Mouse (Mus musculus) intestine, embryonic 14.5 days (tissue): ENCODE data around the gene Ankle2. TPM values are rescaled to one million over a fixed set of nuclear protein-coding genes. Genes with fewer than 3 reads are reported as not detected.

Experiments used
- ATAC-seq: fragments of 200-750 bp; cut with Nextera tagmentation; replicated peaks from 2 replicates; pipeline ENCODE4 v1.8.0; 2017; ENCODE audit warnings: low read depth, moderate number of reproducible peaks, moderate TSS enrichment, moderate library complexity; ENCODE audit not compliant: low FRiP score, low TSS enrichment
- DNase-seq: peaks from one replicate; pipeline ENCODE4 v3.0.0-alpha.2; 2018; ENCODE audit warnings: low spot score
- H3K27ac ChIP-seq: fragments of 300-500 bp; sonication (generic); 2 replicates; pipeline ENCODE4 v1.5.1; 2014; ENCODE audit warnings: low read depth, mild to moderate bottlenecking, control low read depth
- H3K27me3 ChIP-seq: fragments of 300-500 bp; sonication (generic); replicated peaks from 2 replicates; pipeline ENCODE4 v1.6.1; 2014; ENCODE audit warnings: low read length, control low read depth; ENCODE audit not compliant: control insufficient read depth, insufficient read depth
- H3K36me3 ChIP-seq: fragments of 300-500 bp; sonication (generic); 2 replicates; pipeline ENCODE4 v1.6.1; 2014; ENCODE audit warnings: low read length, control low read depth; ENCODE audit not compliant: control insufficient read depth, insufficient read depth
- H3K4me1 ChIP-seq: fragments of 300-500 bp; sonication (generic); replicated peaks from 2 replicates; pipeline ENCODE4 v1.6.1; 2014; ENCODE audit warnings: low read length, control low read depth, mixed read lengths; ENCODE audit not compliant: control insufficient read depth, insufficient read depth
- H3K4me2 ChIP-seq: fragments of 300-500 bp; sonication (generic); 2 replicates; pipeline ENCODE4 v1.6.1; 2014; ENCODE audit warnings: low read length
- H3K4me3 ChIP-seq: fragments of 300-500 bp; sonication (generic); 2 replicates; pipeline ENCODE4 v1.5.1; 2014; ENCODE audit warnings: low read depth, low read length, control low read depth, mixed read lengths
- H3K9ac ChIP-seq: fragments of 300-500 bp; sonication (generic); 2 replicates; pipeline ENCODE4 v1.6.1; 2014; ENCODE audit warnings: mild to moderate bottlenecking, low read length
- H3K9me3 ChIP-seq: fragments of 300-500 bp; sonication (generic); 2 replicates; pipeline ENCODE4 v1.6.1; 2016; ENCODE audit warnings: low read length, control low read depth; ENCODE audit not compliant: control insufficient read depth
- WGBS: fragments of 180-500 bp; shearing (Covaris S2); extraction: QIAGEN DNeasy Blood & Tissue Kit; methylation state at CpG from one replicate; pipeline ENCODE4 v1.1.7; 2014; 5-methylcytosine and 5-hydroxymethylcytosine counted together
- polyA plus RNA-seq: library from polyadenylated mRNA; unstranded; fragments of >200 nt; fragmentation: Nextera tagmentation; extraction: Ambion mirVana; gene quantifications from 2 replicates; pipeline ENCODE4 v1.2.1, GENCODE M21; 2014

Ankle2 gene
- polyA plus RNA-seq: 30.6 and 32.6 TPM in 2 replicates

DNA sequence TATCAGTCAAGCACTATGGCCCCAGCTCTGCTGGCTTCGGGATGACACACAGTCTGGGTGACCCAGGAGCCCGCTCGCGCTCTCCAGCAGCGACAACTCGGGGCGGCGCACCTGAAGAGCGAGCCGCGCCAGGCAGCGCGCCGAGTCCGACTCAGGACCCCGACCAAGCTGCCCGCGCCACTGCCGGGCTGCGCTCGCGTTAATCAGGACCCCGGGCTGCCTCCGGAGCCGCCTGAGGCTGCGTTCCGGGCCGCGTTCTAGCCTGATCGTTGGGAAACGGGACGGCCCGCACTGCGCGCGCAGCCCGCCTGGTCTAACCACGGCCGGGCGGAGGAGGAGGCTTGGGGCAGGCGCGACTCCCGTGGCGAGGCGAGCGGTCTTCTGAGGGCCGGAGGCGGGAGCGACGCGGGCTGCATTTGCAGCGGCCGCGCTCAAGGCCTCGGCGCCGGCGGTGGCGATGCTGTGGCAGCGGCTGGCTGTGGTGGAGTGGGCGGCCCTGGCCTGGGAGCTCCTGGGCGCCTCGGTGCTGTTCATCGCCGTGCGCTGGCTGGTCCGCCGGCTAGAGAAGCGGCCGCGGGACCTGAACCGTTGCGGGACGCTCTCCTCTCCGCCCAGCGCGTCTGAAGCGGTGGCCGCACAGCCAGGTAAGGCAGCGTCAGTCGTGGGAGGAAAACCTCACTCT, at the start of gene Ankle2:
TSS of gene Ankle2 (plus strand) at position 225 of the 682 bp plus-strand sequence.
- H3K36me3 ChIP-seq: peaks cover 30% of the 10 kb centered on the region
- peak; percentile 97 for ATAC-seq
- peak within 1 kb of the TSS; percentile 94 for H3K27ac ChIP-seq
- under 1% methylated on average over 73 of the region's 81 CpGs for WGBS
- peak within 1 kb of the TSS; percentile 81 for H3K4me2 ChIP-seq
- peak; percentile 98 for DNase-seq
- H3K4me3 ChIP-seq: peak within 1 kb of the TSS; percentile 98
- no peaks in the 10 kb centered on the region for H3K9me3 ChIP-seq
- H3K27me3 ChIP-seq: no peaks in the 10 kb centered on the region
- H3K4me1 ChIP-seq: peaks cover 14% of the 10 kb centered on the region
- H3K9ac ChIP-seq: peak within 1 kb of the TSS; percentile 91

DNA sequence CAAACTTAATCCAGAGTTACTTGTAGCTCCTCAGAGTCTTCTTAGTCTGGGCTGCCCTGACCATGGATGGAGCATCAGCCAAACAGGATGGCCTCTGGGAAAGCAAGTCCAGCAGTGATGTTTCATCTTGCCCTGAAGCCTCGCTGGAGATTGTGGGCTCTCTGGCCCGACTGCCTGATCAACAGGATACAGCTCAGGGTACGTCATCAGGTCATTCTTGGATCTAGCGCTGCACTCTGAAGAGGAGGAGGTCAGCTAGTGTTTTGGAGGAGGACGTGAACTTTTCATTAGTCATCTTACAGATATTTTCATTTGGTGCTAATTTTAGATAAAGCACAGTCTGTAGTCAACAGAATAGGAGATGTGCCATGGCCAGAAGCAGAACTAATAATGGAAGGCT, 49.1 kb upstream of the Ankle2 start:
- Histone ChIP-seq H3K4me1 (peaks cover 8% of the 10 kb centered on the region), H3K4me2 (no peak overlapping the region), H3K36me3 (peaks cover 45% of the 10 kb centered on the region), H3K9ac (no peak overlapping the region), H3K9me3 (no peaks in the 10 kb centered on the region), H3K27me3 (no peaks in the 10 kb centered on the region), H3K4me3 (no peak overlapping the region), H3K27ac (no peak overlapping the region)
- 91% methylated on average over 5 of the region's 5 CpGs for WGBS
- no peak for ATAC-seq
- DNase-seq: no peak

- H3K36me3 ChIP-seq: peaks cover 82% of the 10 kb centered on the region
These were observed 27.5 kb upstream of the Ankle2 start for GRCm38 (mm10) chr5:110203164-110203895.

GRCm38 (mm10) chr5:110204777-110205176, 26.0 kb upstream of the Ankle2 start:
- WGBS: 81% methylated on average over 6 of the region's 6 CpGs
- H3K9me3 ChIP-seq: no peaks in the 10 kb centered on the region
- no peaks in the 10 kb centered on the region for H3K27me3 ChIP-seq
- H3K27ac ChIP-seq: no peak overlapping the region
- no peak for ATAC-seq
- DNase-seq: no peak
- H3K9ac ChIP-seq: no peak overlapping the region
- no peaks in the 10 kb centered on the region for H3K4me1 ChIP-seq
- no peak overlapping the region for H3K4me3 ChIP-seq
- H3K36me3 ChIP-seq: peaks cover 94% of the 10 kb centered on the region
- no peak overlapping the region for H3K4me2 ChIP-seq

More at GRCm38 (mm10) chr5:110203164-110203895, 27.5 kb upstream of the Ankle2 start:
- Histone ChIP-seq H3K4me3 (no peak overlapping the region), H3K27me3 (no peaks in the 10 kb centered on the region), H3K27ac (no peak overlapping the region), H3K4me1 (no peaks in the 10 kb centered on the region), H3K4me2 (no peak overlapping the region), H3K9ac (no peak overlapping the region), H3K9me3 (no peaks in the 10 kb centered on the region)
- DNase-seq (no peak), ATAC-seq (no peak)
- WGBS: 86% methylated on average over 10 of the region's 10 CpGs

DNA sequence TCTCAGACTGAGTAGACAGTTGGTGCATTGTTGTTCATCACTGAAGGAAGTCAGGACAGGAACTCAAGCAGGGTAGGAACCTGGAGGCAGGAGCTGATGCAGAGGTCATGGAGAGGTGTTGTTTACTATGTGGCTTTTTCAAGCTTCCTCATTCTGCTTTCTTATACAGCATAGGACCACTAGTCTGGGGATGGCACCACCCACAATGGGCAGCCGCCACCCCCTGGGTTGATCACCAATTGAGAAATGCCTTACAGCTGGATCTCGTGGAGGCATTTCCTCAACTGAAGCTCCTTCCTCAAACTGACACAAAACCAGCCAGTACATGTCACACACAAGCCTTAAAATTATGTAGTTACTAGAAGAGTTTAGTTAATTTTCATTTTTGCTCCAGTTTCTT, 19.5 kb upstream of the Ankle2 start:
- Histone ChIP-seq H3K36me3 (peaks cover 96% of the 10 kb centered on the region), H3K27ac (no peak overlapping the region), H3K4me2 (no peak overlapping the region), H3K9ac (no peak overlapping the region), H3K9me3 (no peaks in the 10 kb centered on the region), H3K4me3 (no peak overlapping the region), H3K4me1 (no peaks in the 10 kb centered on the region), H3K27me3 (no peaks in the 10 kb centered on the region)
- 91% methylated on average over 2 of the region's 2 CpGs for WGBS
- ATAC-seq (no peak), DNase-seq (no peak)

GRCm38 (mm10) chr5:110216780-110217179, 14.0 kb upstream of the Ankle2 start:
- 94% methylated on average over 3 of the region's 3 CpGs for WGBS

DNA sequence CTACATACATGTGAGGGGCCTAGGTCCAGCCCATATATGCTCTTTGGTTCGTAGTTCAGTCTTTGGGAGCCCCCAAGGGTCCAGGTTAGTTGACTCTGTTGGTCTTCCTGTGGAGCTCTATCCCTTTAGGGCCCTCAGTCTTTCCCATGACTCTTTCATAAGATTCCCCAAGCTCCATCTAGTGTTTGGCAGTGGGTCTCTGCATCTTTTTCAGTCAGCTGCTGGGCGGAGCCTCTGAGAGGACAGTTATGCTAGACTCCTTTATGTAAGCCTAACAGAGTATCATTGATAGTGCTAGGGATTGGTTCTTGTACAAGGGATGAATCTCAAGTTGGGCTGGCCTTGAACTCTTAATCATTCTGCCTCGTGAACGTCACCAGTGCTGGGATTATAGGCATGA, 10.5 kb upstream of the Ankle2 start:
- DNase-seq: no peak
- Histone ChIP-seq H3K36me3 (peaks cover 91% of the 10 kb centered on the region), H3K27ac (no peak overlapping the region), H3K4me2 (no peak overlapping the region), H3K27me3 (no peaks in the 10 kb centered on the region), H3K9ac (no peak overlapping the region), H3K9me3 (no peaks in the 10 kb centered on the region), H3K4me1 (no peaks in the 10 kb centered on the region), H3K4me3 (no peak overlapping the region)
- 92% methylated on average over 4 of the region's 4 CpGs for WGBS
- no peak for ATAC-seq

More at GRCm38 (mm10) chr5:110216780-110217179, 14.0 kb upstream of the Ankle2 start:
- ATAC-seq (no peak), DNase-seq (no peak)
- H3K4me2 ChIP-seq: no peak overlapping the region
- no peaks in the 10 kb centered on the region for H3K27me3 ChIP-seq
- H3K36me3 ChIP-seq: peaks cover 95% of the 10 kb centered on the region
- no peaks in the 10 kb centered on the region for H3K9me3 ChIP-seq
- H3K9ac ChIP-seq: no peak overlapping the region
- H3K27ac ChIP-seq: no peak overlapping the region
- no peaks in the 10 kb centered on the region for H3K4me1 ChIP-seq
- no peak overlapping the region for H3K4me3 ChIP-seq

GRCm38 (mm10) chr5:110222757-110223156, 8.0 kb upstream of the Ankle2 start:
- peaks cover 80% of the 10 kb centered on the region for H3K36me3 ChIP-seq
- no peak for ATAC-seq
- no peak overlapping the region for H3K27ac ChIP-seq
- no peak overlapping the region for H3K4me2 ChIP-seq
- no peak overlapping the region for H3K9ac ChIP-seq
- H3K4me3 ChIP-seq: no peak overlapping the region
- no peak for DNase-seq
- 78% methylated on average over 6 of the region's 6 CpGs for WGBS
- no peaks in the 10 kb centered on the region for H3K9me3 ChIP-seq
- H3K27me3 ChIP-seq: no peaks in the 10 kb centered on the region
- no peaks in the 10 kb centered on the region for H3K4me1 ChIP-seq
